Mouse (Mus musculus) T-cell, adult 2 months (primary cell): ENCODE measurements at regions not wholly inside any gene's neighbourhood (a gene's known extent, or its start where the extent isn't known, plus 50 kb on each side); places are given as distances from the start of the nearest gene placed in this dataset.
"Not testable (repeated sequence)": the region's sequence is repeated elsewhere in the genome, so short reads cannot be mapped to it uniquely, and the experiment has no call there.

Experiments
- DNase-seq: peaks from one replicate; pipeline ENCODE4 v3.0.0; 2022; ENCODE audit warnings: low spot score

DNA sequence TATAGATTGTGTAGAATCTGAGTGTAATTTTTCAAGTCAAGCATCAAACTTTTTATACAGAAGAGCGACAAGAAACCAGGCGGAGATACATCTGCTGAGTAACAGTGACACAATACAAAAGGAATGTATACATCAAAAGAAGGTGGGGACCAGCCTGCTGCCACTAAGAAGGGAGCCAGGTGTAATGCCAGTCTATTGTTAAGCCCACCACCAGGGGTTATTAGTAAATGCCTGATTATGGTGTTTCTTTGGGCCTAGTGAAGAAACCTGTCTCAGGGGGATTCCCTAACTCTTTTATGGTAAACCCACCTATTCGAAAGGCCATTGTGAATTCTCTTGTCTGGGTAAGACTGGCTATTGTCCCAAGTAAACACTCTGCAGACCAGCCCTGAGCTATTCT is 126.3 kb upstream of the Thpo start:
- DNase-seq = not testable (repeated sequence)

DNA sequence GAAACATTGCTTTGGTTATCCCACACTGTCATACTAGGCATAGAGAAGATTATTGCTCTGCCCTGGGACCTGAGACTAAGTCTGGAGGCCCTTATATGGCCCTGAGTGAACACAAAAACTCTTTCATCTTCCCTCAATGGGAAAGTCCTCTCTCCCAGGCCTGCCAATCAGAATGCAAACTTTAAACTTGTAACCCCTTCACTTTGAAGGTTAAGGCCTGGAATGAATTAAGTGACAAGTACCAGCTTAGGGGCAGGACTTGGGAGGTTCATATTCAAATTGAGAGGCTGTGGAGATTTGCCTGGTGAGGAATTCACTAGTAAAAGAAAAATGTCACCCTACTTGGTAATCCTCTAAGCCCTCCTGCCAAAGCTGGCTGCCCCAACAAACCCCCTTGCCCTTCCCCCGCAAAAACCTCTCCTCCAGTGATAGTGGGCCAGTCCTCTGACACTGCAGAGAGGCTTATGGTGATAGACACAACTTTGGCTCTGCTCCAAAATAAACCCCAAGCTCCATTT is 120.4 kb upstream of the Thpo start:
- DNase-seq = no peak

DNA sequence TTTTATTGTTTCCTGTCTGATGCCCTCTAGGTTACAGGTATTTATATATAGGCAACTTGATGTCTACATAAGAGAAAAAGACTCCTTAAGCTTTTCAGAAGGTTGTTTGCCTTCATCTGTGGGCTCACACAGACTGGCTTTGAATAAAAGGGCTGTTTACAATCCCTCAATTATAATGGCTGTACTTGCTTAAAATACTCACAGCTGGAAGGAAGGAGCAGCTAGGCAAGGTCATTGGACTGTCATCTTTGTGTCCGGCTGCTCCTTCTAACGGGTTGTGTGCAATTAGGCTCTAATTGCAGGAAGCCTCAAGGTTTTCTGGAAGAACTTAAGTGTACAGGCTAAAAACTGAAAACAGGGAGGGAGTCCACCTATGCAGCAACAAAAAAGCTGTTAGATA is 103.8 kb upstream of the Thpo start:
- DNase-seq = no peak

DNA sequence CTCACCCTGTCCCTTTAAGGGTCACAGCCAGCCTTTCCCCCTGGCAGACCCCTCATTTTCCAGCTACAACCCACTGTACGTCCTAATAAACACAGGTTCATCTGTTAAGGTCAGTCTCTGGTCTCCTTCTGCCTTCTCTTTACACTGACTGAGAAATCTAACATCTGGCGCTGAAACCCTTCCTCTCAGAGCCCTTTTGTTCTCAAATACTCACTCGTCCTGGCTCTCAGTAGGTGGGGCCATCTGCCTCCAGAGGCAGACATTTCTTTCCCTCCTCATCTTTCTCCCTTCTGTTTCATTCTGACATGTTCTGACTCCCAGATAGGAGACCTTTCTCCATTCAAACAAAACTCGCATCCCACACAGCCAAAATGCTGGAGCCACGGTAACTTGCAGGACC is 102.6 kb upstream of the Thpo start:
- DNase-seq = no peak

DNA sequence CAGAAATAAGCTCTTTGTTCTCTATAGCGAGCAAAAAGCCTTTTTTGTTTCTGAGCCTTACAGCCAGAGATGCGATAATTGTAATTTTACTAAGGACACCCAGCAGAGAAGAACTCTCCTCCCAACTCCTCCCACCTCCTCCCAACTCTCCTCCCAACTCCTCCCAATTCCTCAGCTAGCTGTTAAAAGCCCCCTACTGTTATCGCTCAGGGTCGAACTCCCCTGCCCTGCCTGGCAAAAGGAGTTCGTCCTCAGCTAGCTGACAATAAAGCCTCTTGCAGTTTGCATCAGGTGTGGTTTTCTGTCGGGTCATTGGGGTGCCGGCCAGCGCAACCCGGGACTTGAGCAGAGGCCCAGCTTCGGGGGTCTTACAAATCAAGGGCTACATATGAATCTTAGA is 99.5 kb upstream of the Thpo start:
- DNase-seq = not testable (repeated sequence)

DNA sequence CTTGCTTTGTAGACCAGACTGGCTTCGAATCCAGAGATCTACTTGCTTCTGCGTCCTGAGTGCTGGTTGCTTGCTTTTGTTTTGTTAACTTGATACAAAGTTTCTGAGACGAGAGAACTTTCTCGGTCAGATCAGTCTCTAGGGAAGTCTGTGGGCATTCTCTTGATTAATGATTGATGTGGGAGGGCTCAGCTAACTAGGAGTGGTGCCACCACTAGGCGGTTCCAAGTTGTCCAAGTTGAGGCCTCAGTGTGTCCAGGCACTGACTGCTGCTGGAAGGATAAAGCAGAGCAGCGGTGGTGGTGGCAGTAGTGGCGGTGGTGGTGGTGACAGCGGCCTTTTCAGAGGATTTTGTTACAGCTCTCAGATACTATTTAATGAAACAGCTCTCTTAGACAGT is 99.0 kb upstream of the Thpo start:
- DNase-seq = no peak

DNA sequence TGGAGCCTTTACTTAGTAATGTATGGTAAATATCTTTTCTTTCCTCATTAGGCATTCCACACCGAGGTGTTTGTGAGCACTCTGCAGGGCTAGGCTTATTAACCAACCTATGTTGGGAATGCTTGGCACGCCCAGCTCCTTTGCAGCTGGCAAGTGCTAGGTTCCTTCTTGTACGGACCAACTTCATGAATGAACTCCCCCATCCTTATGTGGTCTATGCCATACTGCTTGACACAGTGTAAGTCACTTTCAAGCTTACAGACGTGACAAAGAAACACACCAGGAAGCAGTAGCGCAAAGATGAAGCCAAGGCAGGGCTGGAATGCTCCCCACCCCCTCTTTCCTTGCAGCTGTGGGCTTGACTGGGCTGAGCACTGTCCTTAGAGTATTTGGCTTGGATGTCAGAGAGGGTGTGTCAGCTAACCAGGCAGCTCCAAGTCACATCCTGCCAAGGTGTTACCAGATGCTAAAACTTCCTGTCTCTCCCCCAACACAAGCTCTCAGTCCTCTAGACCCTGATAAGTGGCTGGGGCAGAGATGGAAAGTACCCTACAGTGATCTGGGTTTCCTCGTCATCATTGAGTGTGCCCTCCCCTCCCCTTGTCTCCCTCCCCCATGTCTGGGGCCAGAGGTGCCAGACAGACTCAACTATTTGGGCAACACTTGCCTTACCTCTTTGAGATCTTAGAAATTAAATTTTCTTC is 95.6 kb upstream of the Thpo start:
- peak; percentile 18 for DNase-seq

DNA sequence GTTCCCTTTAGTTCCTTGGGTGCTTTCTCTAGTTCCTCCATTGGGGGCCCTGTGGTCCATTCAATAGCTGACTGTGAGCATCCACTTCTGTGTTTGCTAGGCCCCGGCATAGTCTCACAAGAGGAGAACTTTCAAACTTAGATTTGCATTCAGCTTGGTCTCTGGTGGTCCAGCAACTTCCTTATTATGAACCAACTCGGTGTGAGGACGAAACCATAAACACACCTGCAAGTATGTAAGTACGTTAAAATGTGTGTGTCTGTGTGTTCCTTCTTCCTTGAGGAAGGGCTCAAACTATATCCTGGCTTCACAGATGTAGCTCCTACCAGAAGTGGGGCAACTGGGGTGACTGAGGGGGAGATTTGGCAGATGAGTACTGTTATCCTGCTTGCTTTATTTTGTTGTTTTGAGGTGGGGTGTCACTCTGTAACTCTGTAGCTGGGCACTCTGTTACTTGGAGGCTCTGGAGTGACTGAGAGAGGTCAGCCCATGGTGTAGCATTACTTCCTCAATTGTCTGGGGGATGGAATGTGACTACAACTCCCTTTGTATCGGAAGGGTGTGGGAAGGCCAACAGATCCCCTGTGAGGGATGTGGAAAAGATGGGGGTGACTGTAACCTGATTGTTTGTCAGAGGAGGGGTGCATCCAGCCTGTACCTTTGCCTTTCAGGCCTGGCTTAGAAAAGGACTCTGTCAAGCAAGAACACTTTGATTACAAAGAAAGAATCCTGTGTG is 94.9 kb upstream of the Thpo start:
- no peak for DNase-seq

DNA sequence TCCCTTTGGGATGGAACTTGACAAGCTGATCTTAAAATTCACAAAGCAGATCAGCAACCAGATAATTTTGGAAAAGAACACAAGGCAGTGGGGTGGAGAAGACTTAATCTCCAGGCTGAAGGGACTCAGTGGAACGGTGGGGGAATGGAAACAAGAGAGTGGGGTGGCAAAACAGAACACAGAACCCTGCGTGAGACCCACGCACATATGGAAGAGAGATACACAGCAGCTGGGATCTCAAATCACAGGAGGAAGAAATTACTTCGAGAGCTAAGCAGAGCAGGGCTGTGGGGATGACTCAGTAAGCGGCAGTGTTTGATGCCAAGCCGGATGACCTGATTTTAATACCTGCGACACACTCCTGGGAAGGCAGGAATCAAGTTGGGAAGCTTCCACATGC is 89.9 kb upstream of the Thpo start:
- DNase-seq = no peak

DNA sequence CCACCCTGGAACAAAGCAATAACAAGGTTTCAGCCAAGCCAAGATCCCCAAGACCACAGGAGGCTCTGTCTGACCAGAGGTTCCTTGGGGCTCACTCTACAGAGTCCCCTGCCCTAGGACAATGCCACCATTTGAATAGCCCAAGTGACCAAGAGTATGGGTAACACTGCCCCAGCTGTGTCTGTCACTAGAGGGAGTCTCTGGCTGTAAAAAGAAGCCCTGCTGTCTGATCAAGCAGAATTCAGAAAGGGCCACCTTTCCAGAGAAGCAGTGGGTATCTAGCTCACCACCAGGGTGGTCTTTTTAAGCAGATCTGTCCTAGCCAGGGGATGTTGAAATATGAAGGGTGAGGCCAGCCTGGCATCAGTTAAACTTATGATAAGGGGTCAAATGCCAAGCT is 86.6 kb upstream of the Thpo start:
- DNase-seq = no peak

DNA sequence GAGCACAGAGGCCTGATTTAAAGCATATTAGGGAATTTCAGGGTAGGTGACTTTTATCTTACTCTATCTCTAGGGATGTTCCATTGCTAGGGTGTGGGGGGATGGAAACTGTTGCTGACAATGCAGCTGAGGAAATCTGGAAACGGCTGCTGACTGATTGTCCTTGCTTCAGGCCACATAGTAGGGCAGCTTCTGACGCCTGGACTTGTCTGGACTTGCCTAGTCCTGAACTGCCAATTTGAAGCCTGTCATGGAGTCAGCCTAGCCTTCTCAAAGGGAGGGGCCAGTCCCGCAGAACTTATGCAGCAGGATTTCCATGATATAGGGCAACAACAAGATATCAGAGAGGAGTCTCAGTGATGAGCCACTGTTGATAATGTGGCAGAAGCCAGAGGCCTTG is 85.3 kb upstream of the Thpo start:
- DNase-seq = no peak

DNA sequence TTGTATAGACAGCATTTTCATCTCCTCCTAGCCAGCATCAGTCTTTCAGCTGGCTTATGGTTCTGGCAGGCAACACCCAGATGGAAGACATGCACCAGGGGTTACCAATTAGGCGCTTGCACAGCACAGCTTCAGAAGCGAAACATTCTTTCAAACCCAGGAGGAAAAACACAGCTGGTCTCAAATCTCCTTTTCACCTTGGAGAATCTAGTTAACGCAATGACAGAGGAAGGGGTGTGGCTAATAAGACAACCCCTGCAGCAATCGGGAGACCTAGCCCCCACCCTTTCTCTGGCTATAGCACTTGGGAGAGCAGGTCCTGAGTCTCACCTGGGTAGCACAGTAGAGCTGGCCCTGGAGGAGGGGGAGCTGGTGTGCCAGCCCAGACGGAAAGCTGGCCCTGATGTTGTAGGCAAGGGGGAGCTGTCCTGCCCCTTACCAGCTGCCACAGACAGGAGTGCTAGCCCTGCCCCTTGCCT is 84.4 kb upstream of the Thpo start:
- DNase-seq = no peak

DNA sequence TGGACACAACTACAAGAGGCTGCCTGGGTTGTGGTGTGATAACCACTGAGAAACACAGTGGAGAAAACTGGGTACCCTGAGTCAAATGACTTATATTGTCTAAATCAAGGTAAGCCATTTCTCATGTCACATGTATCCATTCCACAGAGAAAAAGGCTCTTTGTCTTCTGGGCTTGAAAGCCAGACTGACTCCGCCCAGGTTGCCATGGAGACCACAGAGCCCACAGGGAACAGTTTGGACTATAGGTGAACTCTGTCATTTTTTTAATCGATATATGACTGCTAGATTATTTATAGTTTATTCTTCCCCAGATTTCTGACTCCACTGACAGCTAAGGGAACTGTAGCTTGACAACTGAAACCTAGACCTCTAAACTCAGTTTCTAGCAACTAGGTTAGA is 80.7 kb upstream of the Thpo start:
- no peak for DNase-seq

DNA sequence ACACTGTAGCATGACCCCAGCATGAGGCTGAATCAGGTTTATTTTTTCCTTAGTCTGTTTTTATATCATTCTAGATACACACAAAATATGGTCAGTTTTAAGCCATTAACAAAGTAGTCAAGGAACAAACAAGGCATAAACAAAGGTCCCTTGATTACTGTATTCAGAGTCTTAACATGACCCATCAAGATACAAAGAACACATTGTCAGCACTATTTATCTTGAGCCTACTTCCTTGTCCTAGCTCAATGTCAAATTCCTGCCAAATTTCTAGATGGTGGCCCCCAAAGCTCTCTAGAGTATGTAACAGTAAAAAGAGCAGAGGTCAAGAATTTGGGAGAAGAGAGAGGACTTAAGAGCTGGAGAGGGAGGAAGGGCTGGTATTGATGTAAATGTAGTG is 79.9 kb upstream of the Thpo start:
- DNase-seq = no peak

DNA sequence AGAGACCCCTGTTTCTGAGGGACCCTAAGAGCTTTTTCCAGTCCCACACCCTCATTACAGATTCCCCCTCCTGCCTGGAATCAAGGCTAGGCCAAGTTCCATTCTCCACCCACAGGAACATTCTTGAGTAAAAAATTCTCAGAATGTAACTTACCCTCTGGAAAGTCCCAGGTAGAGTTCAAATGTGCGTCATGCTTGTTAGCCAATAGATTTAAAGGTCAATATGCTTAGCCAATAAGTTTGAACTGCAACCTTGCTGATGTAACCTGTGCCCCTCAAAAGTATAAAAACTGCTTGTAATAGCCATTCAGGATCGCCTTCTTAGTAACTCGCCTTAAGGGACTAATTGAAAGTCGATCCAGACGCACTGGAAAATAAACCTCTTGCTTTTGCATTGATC is 77.7 kb upstream of the Thpo start:
- DNase-seq = not testable (repeated sequence)

DNA sequence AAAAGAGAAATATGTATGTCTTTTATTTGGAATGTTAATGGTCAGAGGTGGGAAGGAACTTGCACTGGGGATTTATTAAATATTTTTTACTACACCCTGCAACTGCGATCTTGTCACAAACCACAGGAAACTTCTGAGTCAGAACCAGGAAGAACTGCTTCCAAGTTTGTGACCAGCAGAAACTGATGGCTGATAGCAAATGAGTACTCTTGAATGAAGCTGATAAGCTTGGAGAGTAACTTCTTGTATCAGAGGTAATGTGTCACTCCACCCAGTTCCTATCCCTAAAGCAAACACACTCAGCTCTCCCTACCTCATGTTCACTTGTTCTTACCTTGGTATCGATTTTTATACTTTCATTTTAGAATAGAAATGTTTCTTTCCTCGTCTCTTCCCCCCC is 76.0 kb upstream of the Thpo start:
- no peak for DNase-seq

DNA sequence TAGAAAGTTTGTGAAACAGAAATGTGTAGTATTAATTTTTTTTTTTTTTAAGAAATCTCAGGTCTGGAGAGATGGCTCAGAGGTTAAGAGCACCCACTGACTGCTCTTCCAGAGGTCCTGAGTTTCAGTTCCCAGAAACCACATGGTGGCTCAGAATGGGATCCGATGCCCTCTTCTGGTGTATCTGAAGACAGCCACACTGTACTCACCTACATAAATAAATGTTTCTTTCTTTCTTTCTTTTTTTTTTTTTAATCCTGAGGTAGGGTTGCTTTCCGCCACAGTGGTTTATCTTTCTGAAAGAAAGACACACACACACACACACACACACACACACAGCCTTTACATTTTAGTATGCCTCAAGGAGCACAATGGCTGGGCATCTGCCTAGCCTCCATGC is 74.0 kb upstream of the Thpo start:
- DNase-seq = no peak

DNA sequence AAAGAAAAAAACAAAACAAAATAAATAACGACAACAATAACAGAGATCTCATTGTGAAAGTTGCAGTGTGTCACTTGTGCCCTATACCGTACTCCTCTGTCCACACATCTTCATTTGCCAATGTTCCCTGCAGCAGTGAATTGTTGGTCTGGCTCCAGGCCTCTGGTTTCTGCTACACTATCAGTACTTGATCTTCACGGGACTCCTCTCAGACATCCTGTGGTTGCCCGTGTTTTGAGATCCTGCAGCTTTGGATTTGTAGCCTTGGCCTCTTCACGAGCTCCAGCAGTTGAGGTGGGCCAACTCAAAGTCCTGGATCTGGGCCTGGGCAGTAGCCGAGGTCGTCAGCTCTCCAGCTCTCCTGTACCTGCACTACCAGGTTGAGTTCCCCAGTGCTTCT is 72.4 kb upstream of the Thpo start:
- no peak for DNase-seq

DNA sequence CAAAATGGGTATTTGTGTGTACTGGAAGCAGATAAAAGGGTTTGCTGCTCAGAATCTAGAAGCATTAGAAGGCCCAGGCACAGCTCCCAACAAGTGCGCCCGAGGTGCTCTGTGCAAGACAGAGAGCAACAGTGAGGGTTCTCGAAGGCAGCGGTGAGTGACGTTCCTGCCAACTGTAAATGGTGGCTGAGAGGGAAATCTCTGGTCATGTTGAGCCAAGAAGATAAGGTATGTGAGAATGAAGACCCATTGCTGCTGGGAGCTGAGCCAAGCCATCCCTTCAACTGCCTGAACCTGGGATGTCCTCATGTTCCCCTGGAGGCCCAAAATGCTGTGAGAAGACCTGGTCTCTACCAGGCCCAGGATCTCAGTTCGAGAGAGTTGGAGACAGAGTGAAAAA is 71.5 kb upstream of the Thpo start:
- DNase-seq = no peak

DNA sequence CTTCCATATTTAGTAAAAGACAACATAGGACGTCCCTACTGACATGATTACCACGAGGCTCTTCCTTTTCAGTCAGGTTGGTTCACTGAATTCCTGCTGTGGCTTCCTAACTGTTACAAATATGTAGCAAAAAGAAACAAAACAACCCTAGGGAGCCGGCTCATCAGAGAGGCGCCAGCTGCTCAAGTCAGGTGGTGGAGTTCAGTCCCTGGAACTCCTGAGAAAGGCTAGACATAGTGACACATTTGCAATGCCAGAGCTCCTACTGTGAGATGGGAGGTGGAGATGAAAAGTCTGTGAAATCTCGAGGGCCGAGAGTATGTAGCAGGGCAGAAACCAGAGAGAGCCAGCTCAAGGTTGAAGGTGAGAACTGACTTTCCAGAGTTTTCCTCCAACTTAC is 70.8 kb upstream of the Thpo start:
- DNase-seq = no peak

DNA sequence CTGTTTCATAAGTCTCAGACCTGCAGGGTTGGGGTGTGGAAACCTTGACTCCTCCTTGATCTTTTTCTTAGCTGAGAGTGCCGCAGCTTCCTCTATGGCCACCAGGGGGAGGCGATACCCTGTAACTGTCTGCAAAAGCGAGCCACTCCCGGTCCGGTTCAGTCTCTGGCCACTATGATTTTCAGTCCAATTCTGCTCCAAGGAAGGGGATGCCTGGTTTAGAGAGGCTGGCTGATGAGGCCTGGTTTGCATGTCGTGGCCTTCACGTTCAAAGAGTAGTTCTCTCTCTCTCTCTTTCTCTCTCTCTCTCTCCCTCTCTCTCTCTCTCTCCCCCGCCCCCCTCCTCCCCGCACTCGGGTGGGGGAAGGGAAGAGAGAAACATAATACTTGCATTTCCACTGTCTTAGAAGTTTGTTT is 70.3 kb upstream of the Thpo start:
- DNase-seq = peak; percentile 68

DNA sequence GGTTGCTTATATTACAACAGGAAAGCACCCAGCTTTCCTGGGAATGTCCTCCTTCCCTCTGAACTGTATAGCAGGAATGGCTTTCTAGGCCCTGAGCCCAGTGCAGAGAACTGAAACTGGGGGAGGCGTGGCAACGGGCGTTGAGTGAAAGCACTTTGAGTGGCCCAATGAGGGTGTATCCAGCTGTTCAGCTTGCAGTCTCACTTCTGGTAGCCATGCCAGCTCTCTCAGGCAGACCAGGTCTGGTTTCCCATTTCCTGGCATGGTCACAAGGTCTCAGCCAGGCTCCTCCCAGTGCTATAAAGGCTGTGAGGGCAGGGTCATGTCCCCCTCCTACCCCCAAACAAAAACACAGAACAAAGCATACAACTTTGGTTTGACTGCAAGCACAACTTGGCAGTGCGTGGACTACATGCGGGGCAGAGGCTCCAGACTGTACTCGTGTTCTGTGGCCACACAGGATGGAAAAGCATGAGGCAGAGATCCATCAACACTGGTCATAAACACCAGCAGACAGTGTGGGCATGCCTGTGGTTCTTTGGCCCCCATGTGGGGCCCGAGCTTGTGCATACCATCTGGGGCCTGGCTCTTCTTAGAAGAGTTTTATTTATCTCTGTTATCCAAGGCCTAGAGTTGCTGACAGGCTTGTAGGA is 69.1 kb upstream of the Thpo start:
- DNase-seq = no peak

DNA sequence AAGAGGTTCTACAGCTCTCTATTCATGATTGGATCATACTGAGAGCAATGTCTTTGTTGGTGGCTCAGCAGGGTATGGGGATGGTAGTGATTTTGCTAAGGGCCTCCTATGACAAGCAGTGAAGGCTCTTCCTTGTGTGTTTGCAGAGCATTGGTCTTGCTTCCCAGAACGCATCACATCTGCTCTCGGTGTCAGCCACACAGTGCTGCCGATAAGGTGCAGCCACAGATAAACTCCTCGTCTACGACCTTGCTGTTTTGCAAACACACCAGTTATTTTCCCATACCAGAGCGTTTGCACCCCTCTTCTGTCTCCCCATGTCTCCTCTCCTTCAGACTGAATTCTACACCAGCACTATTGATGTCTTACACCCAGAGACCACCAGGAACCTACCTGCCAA is 68.4 kb upstream of the Thpo start:
- no peak for DNase-seq
